31 mouse cellular contexts compared by ENCODE assay signal in genomic region chr3:32903462-32903861, GRCm38 (mm10).
DNase-seq lines count a peak whose midpoint lies in the region; ATAC-seq lines count a peak whose summit lies in the region.
"Had no signal": no experiment of that assay in that cellular context is flagged by ENCODE, and none has a peak within 500 bp of the region (broad histone marks: within the 10 kb centered on the region; RNA-seq: fewer than 3 reads in every experiment).

No protein-coding gene starts in this region.

- H3K4me1 ChIP-seq in heart, embryonic 12.5 days (replicated peaks): peaks cover 38% of the 10 kb centered on the region
- peaks cover 13% of the 10 kb centered on the region; the same call in 1 of the 2 replicates for H3K4me1 ChIP-seq in midbrain, embryonic 13.5 days (replicated peaks)
- H3K4me1 ChIP-seq: hindbrain, embryonic 15.5 days; kidney, embryonic 15.5 days; liver, embryonic 12.5 days; megakaryocyte, embryonic 14.5 days had no signal

- peaks cover 39% of the 10 kb centered on the region for H3K36me3 ChIP-seq in heart, embryonic 12.5 days
- H3K36me3 ChIP-seq in midbrain, embryonic 13.5 days: peaks cover 12% of the 10 kb centered on the region
- H3K36me3 ChIP-seq: forebrain, embryonic 15.5 days; kidney, embryonic 15.5 days; liver, embryonic 12.5 days had no signal

- H3K4me3 ChIP-seq in heart, embryonic 12.5 days: no peak overlapping the region
- H3K4me3 ChIP-seq in midbrain, embryonic 13.5 days (replicated peaks): no peak overlapping the region
- H3K4me3 ChIP-seq: embryonic facial prominence, embryonic 13.5 days; forebrain, embryonic 10.5 days; forebrain, embryonic 15.5 days; hindbrain, embryonic 10.5 days; hindbrain, embryonic 15.5 days; kidney, embryonic 15.5 days; layer of hippocampus, adult 2 months; liver, embryonic 12.5 days; megakaryocyte, embryonic 14.5 days had no signal

- 38% methylated on average over 4 of the region's 4 CpGs for WGBS in heart, embryonic 12.5 days
- WGBS in midbrain, embryonic 13.5 days: 36% methylated on average over 4 of the region's 4 CpGs

- H3K27ac ChIP-seq in heart, embryonic 12.5 days (ENCODE audit: poor library complexity, severe bottlenecking): 0 out of 2 replicates have a peak overlapping the region, but pooled peaks have one; percentile 11
- no peak overlapping the region for H3K27ac ChIP-seq in midbrain, embryonic 13.5 days
- H3K27ac ChIP-seq: embryonic facial prominence, embryonic 13.5 days; forebrain, embryonic 10.5 days; forebrain, embryonic 15.5 days; hindbrain, embryonic 10.5 days; hindbrain, embryonic 15.5 days; kidney, embryonic 15.5 days; layer of hippocampus, adult 2 months; liver, embryonic 12.5 days had no signal

- ATAC-seq in heart, embryonic 12.5 days (ENCODE audit: insufficient number of reproducible peaks, low FRiP score): no peak
- 0 out of 2 replicates have a peak, but pooled peaks have one; percentile 22 for ATAC-seq in midbrain, embryonic 13.5 days
- ATAC-seq in megakaryocyte, adult 5-6 weeks (ENCODE audit: poor library complexity, severe bottlenecking): no peak
- ATAC-seq: forebrain, embryonic 15.5 days; inflammation-experienced regulatory T-cells, adult 6 months; liver, embryonic 12.5 days; liver, postnatal 0 days had no signal

- no peak overlapping the region for H3K4me2 ChIP-seq in heart, embryonic 12.5 days
- no peak overlapping the region for H3K4me2 ChIP-seq in midbrain, embryonic 13.5 days (replicated peaks)
- H3K4me2 ChIP-seq: embryonic facial prominence, embryonic 13.5 days; forebrain, embryonic 15.5 days; hindbrain, embryonic 15.5 days; kidney, embryonic 15.5 days; liver, embryonic 12.5 days had no signal

- H3K27me3 ChIP-seq in heart, embryonic 12.5 days (replicated peaks): no peaks in the 10 kb centered on the region
- H3K27me3 ChIP-seq in midbrain, embryonic 13.5 days: no peaks in the 10 kb centered on the region
- H3K27me3 ChIP-seq: embryonic facial prominence, embryonic 13.5 days; forebrain, embryonic 15.5 days; hindbrain, embryonic 15.5 days; kidney, embryonic 15.5 days; liver, embryonic 12.5 days; megakaryocyte, embryonic 14.5 days had no signal

- no peak for DNase-seq in heart, adult 18-20 months
- DNase-seq in mesoderm, embryonic 11.5 days (ENCODE audit: low read depth, low spot score): peak; percentile 2
- DNase-seq in retina, postnatal 1 day: peak; percentile 72
- DNase-seq in gastrocnemius, postnatal 4 days (ENCODE audit: low spot score in 2 of 2): no peak
- DNase-seq: adrenal gland, postnatal 36 days; B cell, adult 2 months; cerebellum, adult 2 months; cerebellum, postnatal 14 days; gastrocnemius, postnatal 25 days; heart, postnatal 10 days; kidney, adult 11 months; kidney, postnatal 36 days; liver, postnatal 0 days; lung, postnatal 36 days; right cerebral cortex, postnatal 25 days; spleen, adult 18-20 months; thymus, adult 18-20 months; thymus, postnatal 25 days had no signal

- H3K9me3 ChIP-seq in heart, embryonic 12.5 days (replicated peaks): no peaks in the 10 kb centered on the region
- no peaks in the 10 kb centered on the region for H3K9me3 ChIP-seq in midbrain, embryonic 13.5 days
- H3K9me3 ChIP-seq: embryonic facial prominence, embryonic 13.5 days; forebrain, embryonic 10.5 days; forebrain, embryonic 15.5 days; hindbrain, embryonic 10.5 days; hindbrain, embryonic 15.5 days; kidney, embryonic 15.5 days; liver, embryonic 12.5 days had no signal

- no peak overlapping the region for H3K9ac ChIP-seq in heart, embryonic 12.5 days
- H3K9ac ChIP-seq in midbrain, embryonic 13.5 days (replicated peaks): no peak overlapping the region
- H3K9ac ChIP-seq: embryonic facial prominence, embryonic 13.5 days; forebrain, embryonic 15.5 days; hindbrain, embryonic 15.5 days; kidney, embryonic 15.5 days; liver, embryonic 12.5 days; liver, postnatal 0 days had no signal

Comparison
In these comparisons a context has a peak if more than half of its experiments do, and no peak if none do; other contexts are left out.
1. DNase-seq: peak in mesoderm, embryonic 11.5 days (single experiment) and retina, postnatal 1 day (single experiment); none in heart, adult 18-20 months (0 of 2) and gastrocnemius, postnatal 4 days (0 of 2).